Mouse (Mus musculus) intestine, embryonic 15.5 days (tissue): ENCODE results near the gene Cdc7. TPM values are rescaled to one million over a fixed set of nuclear protein-coding genes. Genes with fewer than 3 reads are reported as not detected.

ENCODE experiments used
- ATAC-seq: fragments of 200-750 bp; cut with Nextera tagmentation; 2 replicates; pipeline ENCODE4 v1.8.0; 2017; ENCODE audit warnings: moderate TSS enrichment, moderate library complexity
- H3K27ac ChIP-seq: fragments of 300-500 bp; sonication (generic); 2 replicates; pipeline ENCODE4 v1.5.1; 2015; ENCODE audit warnings: mild to moderate bottlenecking, inconsistent platforms
- H3K27me3 ChIP-seq: fragments of 300-500 bp; sonication (generic); replicated peaks from 2 replicates; pipeline ENCODE4 v1.6.1; 2015; ENCODE audit warnings: inconsistent platforms
- H3K36me3 ChIP-seq: fragments of 300-500 bp; sonication (generic); 2 replicates; pipeline ENCODE4 v1.6.1; 2015; ENCODE audit warnings: inconsistent platforms
- H3K4me1 ChIP-seq: fragments of 300-500 bp; sonication (generic); replicated peaks from 2 replicates; pipeline ENCODE4 v1.6.1; 2015; ENCODE audit warnings: inconsistent platforms
- H3K4me2 ChIP-seq: fragments of 300-500 bp; sonication (generic); replicated peaks from 2 replicates; pipeline ENCODE4 v1.6.1; 2015; ENCODE audit warnings: mild to moderate bottlenecking, inconsistent platforms
- H3K4me3 ChIP-seq: fragments of 300-500 bp; sonication (generic); replicated peaks from 2 replicates; pipeline ENCODE4 v1.5.1; 2015; ENCODE audit warnings: inconsistent platforms
- H3K9ac ChIP-seq: fragments of 300-500 bp; sonication (generic); 2 replicates; pipeline ENCODE4 v1.6.1; 2015; ENCODE audit warnings: inconsistent platforms
- H3K9me3 ChIP-seq: fragments of 300-500 bp; sonication (generic); 2 replicates; pipeline ENCODE4 v1.6.1; 2016; ENCODE audit warnings: inconsistent platforms
- WGBS: fragments of 180-500 bp; shearing (Covaris S2); methylation state at CpG from one replicate; pipeline ENCODE4 v1.1.7; 2015; 5-methylcytosine and 5-hydroxymethylcytosine counted together
- polyA plus RNA-seq: library from polyadenylated mRNA; unstranded; fragments of >200 nt; fragmentation: Nextera tagmentation; extraction: Ambion mirVana; gene quantifications from 2 replicates; pipeline ENCODE4 v1.2.1, GENCODE M21; 2015

The Cdc7 gene
- polyA plus RNA-seq, 1 experiment from 2014 or later = 36.1 TPM

- Histone ChIP-seq H3K36me3 (no peaks in the 10 kb centered on the region), H3K4me1 (peaks cover 20% of the 10 kb centered on the region), H3K4me2 (no peak overlapping the region), H3K9ac (no peak overlapping the region), H3K9me3 (no peaks in the 10 kb centered on the region), H3K27ac (no peak overlapping the region), H3K27me3 (no peaks in the 10 kb centered on the region), H3K4me3 (no peak overlapping the region)
- no peak for ATAC-seq
- WGBS = 93% methylated on average over 10 of the region's 10 CpGs
Measured at GRCm38 (mm10) chr5:107030821-107031220, 66.7 kb downstream of the Cdc7 start.

Other genes starting within 250 kb of the Cdc7 start
- gene Hfm1, start 38.0 kb upstream of the Cdc7 start, polyA plus RNA-seq = 0.86 and 1.2 TPM in 2 replicates